Mouse (Mus musculus) cerebellum, adult 11 months (tissue): ENCODE results near the gene Isy1.

Source experiments
- DNase-seq: peaks from one replicate; pipeline ENCODE4 v3.0.0; 2022

Gene Isy1

GRCm38 (mm10) chr6:87838551-87839197 is at the start of gene Isy1:
TSS of gene Isy1 (minus strand) at chr6:87838798.
- DNase-seq, result peak; percentile 93

GRCm38 (mm10) chr6:87887594-87888233 is 49.1 kb upstream of the Isy1 start, which contains the start of gene Copg1:
TSS of gene Copg1 (plus strand) at chr6:87887814.
- peak; percentile 100 for DNase-seq

- DNase-seq, result no peak
Measured at GRCm38 (mm10) chr6:87886721-87887120, 48.1 kb upstream of the Isy1 start.

GRCm38 (mm10) chr6:87882816-87883215 is 44.2 kb upstream of the Isy1 start:
- no peak for DNase-seq

- DNase-seq, result no peak
Measured at GRCm38 (mm10) chr6:87882221-87882620, 43.6 kb upstream of the Isy1 start.

GRCm38 (mm10) chr6:87879628-87880027 is 41.0 kb upstream of the Isy1 start:
- DNase-seq, result no peak

GRCm38 (mm10) chr6:87879010-87879409 is 40.4 kb upstream of the Isy1 start:
- DNase-seq, result no peak

- DNase-seq, result no peak
Measured at GRCm38 (mm10) chr6:87876068-87876643, 37.6 kb upstream of the Isy1 start.

- DNase-seq, result no peak
Measured at GRCm38 (mm10) chr6:87875562-87875961, 37.0 kb upstream of the Isy1 start.

- no peak for DNase-seq
Measured at GRCm38 (mm10) chr6:87875083-87875482, 36.5 kb upstream of the Isy1 start.

- DNase-seq, result no peak
Measured at GRCm38 (mm10) chr6:87873963-87874362, 35.4 kb upstream of the Isy1 start.

GRCm38 (mm10) chr6:87873104-87873503 is 34.5 kb upstream of the Isy1 start:
- no peak for DNase-seq

- DNase-seq, result no peak
Measured at GRCm38 (mm10) chr6:87871240-87871639, 32.6 kb upstream of the Isy1 start.

GRCm38 (mm10) chr6:87870440-87870839 is 31.8 kb upstream of the Isy1 start:
- DNase-seq, result no peak

- DNase-seq, result no peak
Measured at GRCm38 (mm10) chr6:87868871-87869506, 30.4 kb upstream of the Isy1 start.

GRCm38 (mm10) chr6:87867256-87867655 is 28.7 kb upstream of the Isy1 start:
- DNase-seq, result no peak

- DNase-seq, result no peak
Measured at GRCm38 (mm10) chr6:87866211-87866610, 27.6 kb upstream of the Isy1 start.

GRCm38 (mm10) chr6:87857071-87857470 is 18.5 kb upstream of the Isy1 start:
- no peak for DNase-seq

GRCm38 (mm10) chr6:87853446-87853845 is 14.8 kb upstream of the Isy1 start:
- DNase-seq, result no peak

- no peak for DNase-seq
Measured at GRCm38 (mm10) chr6:87851871-87852270, 13.3 kb upstream of the Isy1 start.

GRCm38 (mm10) chr6:87850900-87851614 is 12.5 kb upstream of the Isy1 start, which contains the start of gene Cnbp:
TSS of gene Cnbp (minus strand) at chr6:87851106.
- peak; percentile 97 for DNase-seq

- DNase-seq, result peak; percentile 69
Measured at GRCm38 (mm10) chr6:87850155-87850899, 11.7 kb upstream of the Isy1 start.
